Mouse (Mus musculus) thymus, adult 2 months (tissue): ENCODE data around the gene Usp39. TPM values are rescaled to one million over a fixed set of nuclear protein-coding genes. Genes with fewer than 3 reads are reported as not detected.

Experiments
- DNase-seq: peaks from one replicate; pipeline ENCODE4 v3.0.0; 2021
- H3K27ac ChIP-seq: fragments of 200-500 bp; 2 replicates; pipeline ENCODE4 v1.5.1; 2012; ENCODE audit warnings: low read length, control low read depth; ENCODE audit not compliant: control insufficient read depth, insufficient read depth
- H3K27me3 ChIP-seq: fragments of 200-500 bp; 2 replicates; pipeline ENCODE4 v1.6.1; 2012; ENCODE audit warnings: mild to moderate bottlenecking, low read length, moderate library complexity, mixed read lengths; ENCODE audit not compliant: control insufficient read depth, insufficient read depth
- H3K36me3 ChIP-seq: fragments of 200-500 bp; 2 replicates; pipeline ENCODE4 v1.6.1; 2012; ENCODE audit warnings: mild to moderate bottlenecking, low read length, moderate library complexity; ENCODE audit not compliant: control insufficient read depth, insufficient read depth
- H3K4me1 ChIP-seq: fragments of 200-500 bp; replicated peaks from 2 replicates; pipeline ENCODE4 v1.6.1; 2012; ENCODE audit warnings: low read length; ENCODE audit not compliant: control insufficient read depth, insufficient read depth
- H3K4me3 ChIP-seq: fragments of 200-500 bp; 2 replicates; pipeline ENCODE4 v1.5.1; 2012; ENCODE audit warnings: mild to moderate bottlenecking, low read length, control low read depth, moderate library complexity; ENCODE audit not compliant: control insufficient read depth, insufficient read depth
- CTCF ChIP-seq: fragments of 200-500 bp; IDR thresholded peaks from 2 replicates; pipeline ENCODE4 v1.5.1; 2012; ENCODE audit warnings: mild to moderate bottlenecking, control low read depth, low read length, moderate library complexity, borderline replicate concordance; ENCODE audit not compliant: control insufficient read depth, poor library complexity, insufficient read depth; ENCODE audit errors: extremely low read depth
- POLR2A ChIP-seq: fragments of 200-500 bp; IDR thresholded peaks from 2 replicates; pipeline ENCODE4 v1.6.1; 2012; ENCODE audit warnings: mild to moderate bottlenecking, low read length, control low read depth, moderate library complexity; ENCODE audit not compliant: control insufficient read depth, poor library complexity, insufficient read depth; ENCODE audit errors: extremely low read depth
- WGBS: fragments of 180-500 bp; shearing (Covaris S2); methylation state at CpG from one replicate; pipeline ENCODE4 v1.1.7; 2018; 5-methylcytosine and 5-hydroxymethylcytosine counted together
- polyA plus RNA-seq: library from polyadenylated mRNA; depleted of rRNA; stranded (reverse); fragments of >200 nt; gene quantifications from 2 replicates; pipeline ENCODE4 v1.2.3, GENCODE M21; 2012

Gene Usp39
- polyA plus RNA-seq, 1 experiment: 35.6 TPM

DNA sequence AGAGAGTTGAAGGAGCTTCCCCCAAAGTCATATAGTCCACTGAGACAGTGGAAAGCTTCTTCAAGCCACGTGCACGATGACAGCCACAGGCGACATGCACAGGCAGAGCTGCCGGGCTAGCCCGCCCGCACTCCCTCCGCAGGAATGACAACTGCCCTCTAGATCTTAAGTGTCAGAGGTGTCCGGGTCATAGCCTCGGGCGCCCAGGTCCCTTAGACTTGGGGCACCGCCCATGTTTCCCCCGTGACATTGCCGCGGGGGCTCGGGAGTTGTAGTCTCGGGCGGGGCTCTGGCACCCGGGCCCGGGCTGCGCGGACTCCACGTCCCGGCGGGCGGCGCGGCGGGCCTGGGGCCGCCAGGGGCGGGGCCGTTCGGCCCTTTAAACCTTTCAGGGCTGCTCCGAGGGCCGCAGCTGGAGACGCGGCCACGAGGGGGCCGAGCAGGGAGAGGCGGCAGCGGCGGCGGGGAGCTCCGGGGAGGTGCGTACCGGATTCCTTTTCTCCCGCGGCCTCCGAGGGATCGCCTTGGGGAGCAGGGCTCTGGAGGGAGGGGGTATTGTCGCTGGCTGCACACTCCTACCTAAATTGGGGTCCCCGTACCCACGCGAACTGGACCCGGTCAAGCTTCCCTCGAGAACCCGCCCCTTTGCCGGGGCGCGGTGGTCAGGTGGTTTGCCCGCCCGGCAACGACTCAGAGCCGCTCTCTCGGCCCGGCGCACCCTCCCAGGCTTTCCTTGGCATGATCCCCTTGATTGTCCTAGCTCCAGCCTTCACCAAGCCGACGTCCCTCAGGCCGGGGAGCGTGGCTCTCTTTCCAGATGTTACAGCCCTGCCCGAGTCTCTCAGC lies 10.3 kb upstream of the Usp39 start, which contains the start of gene Tmem150a:
TSS of gene Tmem150a (plus strand) at position 382 of the 846 bp plus-strand sequence.
- TF ChIP-seq CTCF: no peak
- 0 out of 2 replicates have a peak, but pooled peaks have one; percentile 16 for TF ChIP-seq POLR2A
- peaks cover 11% of the 10 kb centered on the region for H3K4me1 ChIP-seq
- DNase-seq: peak; percentile 43
- H3K27me3 ChIP-seq: peaks cover 4% of the 10 kb centered on the region; the same call in 1 of the 2 replicates
- H3K4me3 ChIP-seq: peak within 1 kb of the TSS; percentile 53
- H3K27ac ChIP-seq: no peak within 1 kb of the TSS
- WGBS: 2% methylated on average over 71 of the region's 71 CpGs
- H3K36me3 ChIP-seq: peaks cover 19% of the 10 kb centered on the region; the same call in 1 of the 2 replicates

DNA sequence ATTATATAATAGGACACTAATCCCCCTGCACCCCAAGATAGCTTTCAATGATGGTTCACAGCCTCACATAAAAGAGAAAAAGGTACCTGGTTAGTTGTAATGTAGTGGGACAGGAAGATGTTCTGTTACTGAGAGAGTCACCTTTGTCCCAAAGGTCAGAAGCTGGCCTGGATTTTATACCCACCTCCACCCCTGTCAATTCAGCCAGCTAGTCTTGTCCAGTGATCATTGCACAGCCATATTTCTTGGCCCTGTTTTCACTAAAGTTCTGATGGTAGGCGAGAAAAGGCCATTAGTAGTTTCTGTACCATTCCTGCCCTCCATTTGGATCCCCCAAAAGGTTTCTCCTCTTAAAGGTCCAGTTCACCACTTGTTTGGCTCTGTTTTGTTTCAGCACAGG lies 9.0 kb upstream of the Usp39 start:
- TF ChIP-seq POLR2A (no peak), CTCF (no peak)
- peaks cover 4% of the 10 kb centered on the region; the same call in 1 of the 2 replicates for H3K27me3 ChIP-seq
- peaks cover 11% of the 10 kb centered on the region for H3K4me1 ChIP-seq
- H3K27ac ChIP-seq: no peak overlapping the region
- H3K4me3 ChIP-seq: no peak overlapping the region
- peaks cover 15% of the 10 kb centered on the region for H3K36me3 ChIP-seq
- DNase-seq: no peak
- WGBS: 95% methylated on average over 1 of the region's 1 CpGs

- no peak for TF ChIP-seq CTCF
- no peak for TF ChIP-seq POLR2A
Measured at GRCm38 (mm10) chr6:72352636-72353405, 7.8 kb upstream of the Usp39 start.

DNA sequence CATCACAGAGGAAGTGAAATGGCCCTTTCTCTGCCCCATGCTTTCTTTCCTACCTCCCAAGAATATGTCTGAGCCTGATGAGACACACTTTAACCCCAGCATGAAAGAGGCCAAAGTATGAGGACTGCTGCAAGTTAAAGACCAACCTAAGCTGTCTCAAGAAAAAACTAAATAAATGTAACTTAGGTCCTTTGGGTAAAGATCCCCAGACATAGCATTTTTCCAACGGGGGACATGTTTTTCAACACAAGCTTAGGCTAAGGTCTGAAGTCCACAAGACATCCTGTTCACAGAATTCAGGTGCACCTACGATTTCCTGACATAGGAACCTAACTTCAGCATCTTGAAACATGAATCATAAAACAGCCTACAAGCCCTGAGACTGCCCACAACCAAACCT lies 5.2 kb upstream of the Usp39 start:
- Histone ChIP-seq H3K36me3 (peaks cover 18% of the 10 kb centered on the region), H3K27me3 (no peaks in the 10 kb centered on the region; the same call in 1 of the 2 replicates), H3K27ac (no peak overlapping the region), H3K4me1 (peaks cover 10% of the 10 kb centered on the region), H3K4me3 (no peak overlapping the region)
- no peak for TF ChIP-seq POLR2A
- no peak for TF ChIP-seq CTCF
- WGBS: 86% methylated on average over 2 of the region's 2 CpGs
- no peak for DNase-seq

More at GRCm38 (mm10) chr6:72352636-72353405, 7.8 kb upstream of the Usp39 start:
- no peak overlapping the region for H3K27ac ChIP-seq
- no peak for DNase-seq
- H3K27me3 ChIP-seq: peaks cover 4% of the 10 kb centered on the region; the same call in 1 of the 2 replicates
- H3K4me3 ChIP-seq: no peak overlapping the region
- H3K4me1 ChIP-seq: peaks cover 16% of the 10 kb centered on the region
- WGBS: 87% methylated on average over 5 of the region's 5 CpGs
- H3K36me3 ChIP-seq: peaks cover 18% of the 10 kb centered on the region

- H3K36me3 ChIP-seq: peaks cover 18% of the 10 kb centered on the region
- H3K4me3 ChIP-seq: no peak overlapping the region
- DNase-seq: no peak
- TF ChIP-seq POLR2A (no peak), CTCF (no peak)
- H3K27ac ChIP-seq: no peak overlapping the region
- H3K4me1 ChIP-seq: peaks cover 4% of the 10 kb centered on the region
- WGBS: 82% methylated on average over 10 of the region's 10 CpGs
- H3K27me3 ChIP-seq: no peaks in the 10 kb centered on the region
Measured at GRCm38 (mm10) chr6:72348411-72348810, 3.4 kb upstream of the Usp39 start.
